Mouse (Mus musculus): Measurements from ENCODE around the gene Gpalpp1.

DNA sequence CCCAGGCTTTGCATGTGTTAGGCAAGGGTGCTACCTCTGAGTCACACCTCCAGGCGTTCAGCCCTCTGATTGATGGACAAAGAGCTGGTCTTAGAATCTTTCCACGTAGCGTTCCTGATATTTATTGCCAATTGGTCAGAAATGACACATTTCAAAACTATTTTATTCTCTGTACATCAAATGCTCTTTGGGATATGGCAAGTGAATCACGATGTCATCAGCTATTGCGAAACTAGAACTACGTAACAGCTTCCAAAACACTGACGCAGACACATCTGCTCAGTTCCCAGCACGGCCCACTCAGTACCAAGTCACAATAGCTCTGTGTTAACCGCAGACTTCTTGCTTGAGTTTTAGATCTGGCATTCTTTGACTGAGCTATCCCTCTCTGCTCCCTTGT is 11.0 kb downstream of the Gpalpp1 start:
- TF ChIP-seq ZC3H11A (IDR thresholded peaks at IDR 0.05; ENCODE audit: borderline replicate concordance, low read depth, low read length) (no peak), MAFK (IDR thresholded peaks at IDR 0.05; ENCODE audit: insufficient read depth, low read depth, low read length) (no peak), HCFC1 (IDR thresholded peaks at IDR 0.05; ENCODE audit: borderline replicate concordance, insufficient read depth, low read length) (no peak), CHD2 (IDR thresholded peaks at IDR 0.05; ENCODE audit: low read depth, low read length) (no peak), ZNF384 (IDR thresholded peaks at IDR 0.05; ENCODE audit: low read depth, low read length) (no peak)

All from ES-E14 (cell line).